Mouse (Mus musculus): ENCODE measurements at regions not wholly inside any gene's neighbourhood (a gene's known extent, or its start where the extent isn't known, plus 50 kb on each side); places are given as distances from the start of the nearest gene placed in this dataset.

GRCm38 (mm10) chr2:108854399-108854798 lies 426.1 kb upstream of the Kif18a start:
- TF ChIP-seq POLR2A (IDR thresholded peaks at IDR 0.05; ENCODE audit: low read depth, low read length) (no peak), CTCF (IDR thresholded peaks at IDR 0.05; ENCODE audit: borderline replicate concordance, insufficient read depth, low read length) (no peak)

Data from embryonic fibroblast, embryonic 13.5 days (primary cell).